Mouse (Mus musculus): Measurements from ENCODE around the gene Tsen54. TPM values are rescaled to one million over a fixed set of nuclear protein-coding genes. Genes with fewer than 3 reads are reported as not detected.

Gene Tsen54
- polyA plus RNA-seq, 1 experiment from 2014 or later: 27.1 TPM

DNA sequence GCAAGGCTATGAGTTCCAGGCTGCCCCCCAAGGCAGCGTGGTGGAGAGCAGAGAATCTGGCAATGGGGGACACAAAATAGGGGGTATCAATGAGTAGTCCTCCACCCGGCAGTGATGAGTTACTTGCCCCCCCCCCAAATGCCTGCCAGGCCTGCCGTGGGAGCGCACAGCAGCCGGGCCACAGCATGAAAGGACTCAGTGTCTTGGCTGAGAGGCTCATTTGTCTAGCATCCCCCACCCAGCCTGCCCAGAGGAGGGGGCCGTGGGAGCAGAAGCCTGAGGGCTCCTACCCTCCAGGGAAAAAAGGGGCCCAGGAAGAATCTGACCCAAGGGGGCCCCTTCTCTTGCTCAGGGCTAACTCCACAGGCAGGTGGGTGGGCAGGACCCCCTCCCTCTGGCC lies 7.2 kb upstream of the Tsen54 start:
- peaks cover 57% of the 10 kb centered on the region for H3K4me1 ChIP-seq

DNA sequence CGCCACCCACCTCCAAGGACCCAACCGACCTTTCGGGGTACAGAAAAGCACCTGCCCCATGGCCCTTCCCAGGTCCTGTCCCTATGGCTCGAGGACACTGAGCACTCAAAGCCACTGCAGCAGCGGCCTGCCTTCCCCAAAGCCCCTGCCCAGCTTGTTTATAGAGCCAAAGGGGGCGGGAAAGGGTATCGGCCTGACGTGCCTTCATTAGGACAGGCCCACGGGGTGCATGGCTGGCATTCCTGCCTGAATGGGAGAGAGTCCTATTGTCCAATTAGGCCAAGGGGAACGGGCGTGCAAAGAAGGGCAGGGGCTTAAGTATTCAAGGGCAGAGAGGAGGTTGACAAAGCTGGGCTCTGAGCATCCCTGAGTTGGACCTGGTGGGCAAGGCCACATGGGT lies 6.6 kb upstream of the Tsen54 start:
- peaks cover 64% of the 10 kb centered on the region for H3K4me1 ChIP-seq
- H3K4me3 ChIP-seq (replicated peaks): no peak overlapping the region

More for the DNA sequence above, 7.2 kb upstream of the Tsen54 start:
- peak overlapping the region; percentile 85; the same call in 1 of the 2 replicates for H3K4me2 ChIP-seq
- no peak overlapping the region for H3K4me3 ChIP-seq (replicated peaks)
- peaks cover 59% of the 10 kb centered on the region for H3K36me3 ChIP-seq (replicated peaks)
- peak overlapping the region; percentile 59 for H3K27ac ChIP-seq
- H3K27me3 ChIP-seq: no peaks in the 10 kb centered on the region
- WGBS: 59% methylated on average over 6 of the region's 6 CpGs
- peak; percentile 50 for ATAC-seq (ENCODE audit: low FRiP score)
- no peaks in the 10 kb centered on the region for H3K9me3 ChIP-seq
- H3K9ac ChIP-seq: 0 out of 2 replicates have a peak overlapping the region, but pooled peaks have one; percentile 13

DNA sequence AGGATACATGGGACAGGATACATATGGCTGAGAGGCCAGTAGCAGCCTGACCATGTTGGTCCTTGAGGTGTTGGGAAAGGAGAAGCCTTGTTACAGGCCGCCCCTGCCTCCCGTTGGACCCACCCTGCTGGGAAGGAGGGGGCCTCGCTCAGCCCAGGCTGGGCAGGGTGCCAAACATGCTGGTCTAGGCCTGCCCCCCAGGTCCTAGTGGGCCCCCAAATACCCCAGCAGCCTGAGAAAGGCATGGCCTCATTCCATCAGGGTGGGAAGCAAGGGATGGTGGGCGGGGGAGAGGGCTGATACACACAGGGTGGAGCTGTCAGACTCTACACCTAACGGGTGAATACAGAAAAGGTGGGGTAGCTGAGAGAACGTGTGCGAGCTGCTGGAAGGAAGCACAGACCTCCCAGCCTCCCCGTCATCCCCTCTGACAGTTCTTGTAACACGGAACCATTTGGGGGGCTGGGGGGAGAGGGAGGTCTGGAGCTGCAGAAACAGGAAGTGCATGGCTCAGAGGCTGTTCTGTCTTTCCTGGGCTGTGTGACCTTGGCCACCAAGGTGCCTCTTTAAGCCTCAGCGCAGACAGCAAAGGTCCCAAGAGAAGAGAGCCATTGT lies 5.7 kb upstream of the Tsen54 start:
- Histone ChIP-seq H3K9me3 (no peaks in the 10 kb centered on the region), H3K36me3 (replicated peaks) (peaks cover 44% of the 10 kb centered on the region), H3K4me1 (peaks cover 66% of the 10 kb centered on the region), H3K4me3 (replicated peaks) (no peak overlapping the region; the same call in 1 of the 2 replicates), H3K27me3 (no peaks in the 10 kb centered on the region), H3K9ac (peak overlapping the region; percentile 33), H3K27ac (peak overlapping the region; percentile 59), H3K4me2 (peak overlapping the region; percentile 85)
- WGBS: 51% methylated on average over 10 of the region's 10 CpGs
- no peak for ATAC-seq (ENCODE audit: low FRiP score)

More for the DNA sequence above, 6.6 kb upstream of the Tsen54 start:
- Histone ChIP-seq H3K27ac (peak overlapping the region; percentile 59), H3K4me2 (peak overlapping the region; percentile 85), H3K9me3 (no peaks in the 10 kb centered on the region), H3K9ac (0 out of 2 replicates have a peak overlapping the region, but pooled peaks have one; percentile 13), H3K36me3 (replicated peaks) (peaks cover 53% of the 10 kb centered on the region), H3K27me3 (no peaks in the 10 kb centered on the region)
- ATAC-seq (ENCODE audit: low FRiP score): no peak
- 44% methylated on average over 11 of the region's 11 CpGs for WGBS

DNA sequence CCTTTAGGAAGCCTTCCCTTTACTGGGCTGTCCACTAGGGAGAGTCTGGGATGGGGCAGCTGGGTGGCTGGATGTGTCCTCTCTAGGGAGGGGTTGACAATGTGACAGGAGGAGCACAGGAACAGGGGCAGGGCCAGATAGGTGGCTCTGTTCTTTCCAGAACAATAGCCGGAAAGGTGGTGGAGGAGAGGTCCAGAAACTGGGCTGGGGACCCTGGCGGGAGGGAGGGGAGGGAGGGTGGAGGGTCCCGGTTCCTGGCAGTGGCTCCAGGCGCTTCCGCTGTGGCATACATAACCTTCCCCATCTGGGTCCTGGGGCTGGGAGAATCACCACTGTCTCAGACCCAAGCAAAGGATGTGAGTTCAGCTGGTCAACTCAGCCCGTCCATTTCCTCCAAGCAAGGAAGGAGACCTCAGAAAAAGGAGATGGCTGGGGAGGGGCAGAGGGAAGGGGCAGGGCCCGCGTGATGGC lies 5.2 kb upstream of the Tsen54 start:
- 69% methylated on average over 8 of the region's 8 CpGs for WGBS
- no peaks in the 10 kb centered on the region for H3K9me3 ChIP-seq
- H3K9ac ChIP-seq: peak overlapping the region; percentile 33; the same call in 1 of the 2 replicates
- peak overlapping the region; percentile 85 for H3K4me2 ChIP-seq
- peak overlapping the region; percentile 59 for H3K27ac ChIP-seq
- H3K27me3 ChIP-seq: no peaks in the 10 kb centered on the region
- no peak for ATAC-seq (ENCODE audit: low FRiP score)
- H3K4me3 ChIP-seq (replicated peaks): no peak overlapping the region
- H3K4me1 ChIP-seq: peaks cover 69% of the 10 kb centered on the region
- peaks cover 41% of the 10 kb centered on the region for H3K36me3 ChIP-seq (replicated peaks)

DNA sequence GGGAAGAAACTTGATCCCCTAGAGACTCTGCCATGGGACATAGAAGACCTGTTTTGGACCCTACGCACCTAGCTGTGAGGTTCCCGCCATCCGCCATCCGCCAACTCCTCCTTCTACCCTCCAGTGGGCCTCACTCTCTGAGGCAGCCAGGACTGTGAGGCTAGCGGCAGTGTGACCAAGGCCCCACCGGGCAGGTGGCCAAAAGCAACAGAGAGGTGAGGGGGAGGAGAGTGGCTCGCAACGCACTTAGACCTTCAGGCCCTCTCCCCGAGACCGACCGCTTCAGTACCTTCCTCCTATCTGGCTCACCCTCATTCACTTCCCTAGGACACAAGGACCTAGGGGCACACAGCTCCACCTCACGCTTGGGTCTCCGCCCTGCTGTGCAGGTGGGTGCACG lies 4.1 kb upstream of the Tsen54 start:
- Histone ChIP-seq H3K36me3 (replicated peaks) (peaks cover 30% of the 10 kb centered on the region), H3K4me1 (peaks cover 75% of the 10 kb centered on the region), H3K9me3 (no peaks in the 10 kb centered on the region), H3K4me2 (peak overlapping the region; percentile 85), H3K27ac (no peak overlapping the region), H3K9ac (no peak overlapping the region; the same call in 1 of the 2 replicates), H3K4me3 (replicated peaks) (peak overlapping the region; percentile 1; the same call in 1 of the 2 replicates), H3K27me3 (no peaks in the 10 kb centered on the region)
- no peak for ATAC-seq (ENCODE audit: low FRiP score)
- 87% methylated on average over 13 of the region's 14 CpGs for WGBS

DNA sequence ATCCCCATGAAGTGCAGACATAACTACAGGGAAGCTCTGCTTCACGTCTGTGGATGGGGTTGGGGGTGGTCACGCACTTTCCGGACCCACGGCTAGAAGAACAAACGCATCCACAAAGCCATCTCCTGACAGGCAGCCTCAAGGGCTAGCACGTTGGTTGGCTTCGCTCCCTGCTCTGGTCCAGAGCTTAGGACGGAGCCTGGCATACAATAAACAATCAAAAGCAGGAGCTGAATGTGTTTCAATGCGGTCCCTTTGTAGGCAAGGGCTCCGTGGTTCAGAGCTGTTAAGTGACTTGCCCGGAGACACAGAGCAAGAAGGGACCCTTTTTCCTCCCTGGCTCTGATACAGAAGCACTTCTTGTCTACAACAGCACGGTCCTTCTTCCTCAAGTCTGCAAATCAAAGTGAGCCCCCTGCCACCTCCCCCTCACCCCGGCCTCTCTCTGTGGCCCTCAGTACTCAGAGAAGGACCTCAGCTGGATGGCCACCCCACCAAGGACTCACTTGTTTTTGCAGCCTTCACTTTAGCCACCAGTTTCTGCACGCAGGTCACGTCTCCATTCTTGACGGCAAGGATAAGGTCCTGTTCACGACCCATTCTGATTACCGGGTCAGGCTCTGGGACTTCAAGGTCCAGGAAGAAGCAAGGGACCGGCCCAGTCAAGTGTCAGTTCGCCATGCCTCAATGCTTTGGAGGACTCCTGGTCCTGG lies 3.0 kb upstream of the Tsen54 start:
- no peak overlapping the region for H3K27ac ChIP-seq
- H3K9me3 ChIP-seq: no peaks in the 10 kb centered on the region
- H3K9ac ChIP-seq: peak overlapping the region; percentile 30; the same call in 1 of the 2 replicates
- H3K4me2 ChIP-seq: peak overlapping the region; percentile 85
- H3K27me3 ChIP-seq: no peaks in the 10 kb centered on the region
- WGBS: 87% methylated on average over 20 of the region's 20 CpGs
- H3K36me3 ChIP-seq (replicated peaks): peaks cover 22% of the 10 kb centered on the region
- H3K4me3 ChIP-seq (replicated peaks): peak overlapping the region; percentile 95
- H3K4me1 ChIP-seq: peaks cover 81% of the 10 kb centered on the region
- no peak for ATAC-seq (ENCODE audit: low FRiP score)

DNA sequence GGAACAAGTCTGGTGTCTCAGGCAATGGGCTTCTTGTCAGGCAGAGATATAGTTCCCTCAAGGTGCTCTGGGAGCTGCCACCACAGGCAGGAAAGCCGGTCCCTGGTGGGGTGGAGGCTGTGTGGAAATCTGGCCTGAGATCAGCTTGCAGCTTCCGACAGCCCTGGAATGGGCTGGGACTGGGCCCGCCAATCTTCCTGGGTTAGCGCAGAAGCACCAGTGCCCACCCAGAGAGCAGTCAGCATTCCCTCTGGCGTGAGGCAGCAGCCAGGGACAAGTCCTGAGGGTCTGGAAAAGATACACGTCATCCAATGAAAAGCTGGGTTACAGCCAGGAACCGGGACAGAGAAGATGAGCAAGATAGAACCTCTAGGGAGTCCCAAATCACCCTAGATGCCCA lies 2.4 kb upstream of the Tsen54 start:
- H3K27ac ChIP-seq: no peak overlapping the region
- peak overlapping the region; percentile 95 for H3K4me3 ChIP-seq (replicated peaks)
- peaks cover 23% of the 10 kb centered on the region for H3K36me3 ChIP-seq (replicated peaks)
- H3K9ac ChIP-seq: peak overlapping the region; percentile 90
- H3K9me3 ChIP-seq: no peaks in the 10 kb centered on the region
- peak overlapping the region; percentile 85 for H3K4me2 ChIP-seq
- peaks cover 78% of the 10 kb centered on the region for H3K4me1 ChIP-seq
- ATAC-seq (ENCODE audit: low FRiP score): no peak
- no peaks in the 10 kb centered on the region for H3K27me3 ChIP-seq
- 52% methylated on average over 7 of the region's 7 CpGs for WGBS

DNA sequence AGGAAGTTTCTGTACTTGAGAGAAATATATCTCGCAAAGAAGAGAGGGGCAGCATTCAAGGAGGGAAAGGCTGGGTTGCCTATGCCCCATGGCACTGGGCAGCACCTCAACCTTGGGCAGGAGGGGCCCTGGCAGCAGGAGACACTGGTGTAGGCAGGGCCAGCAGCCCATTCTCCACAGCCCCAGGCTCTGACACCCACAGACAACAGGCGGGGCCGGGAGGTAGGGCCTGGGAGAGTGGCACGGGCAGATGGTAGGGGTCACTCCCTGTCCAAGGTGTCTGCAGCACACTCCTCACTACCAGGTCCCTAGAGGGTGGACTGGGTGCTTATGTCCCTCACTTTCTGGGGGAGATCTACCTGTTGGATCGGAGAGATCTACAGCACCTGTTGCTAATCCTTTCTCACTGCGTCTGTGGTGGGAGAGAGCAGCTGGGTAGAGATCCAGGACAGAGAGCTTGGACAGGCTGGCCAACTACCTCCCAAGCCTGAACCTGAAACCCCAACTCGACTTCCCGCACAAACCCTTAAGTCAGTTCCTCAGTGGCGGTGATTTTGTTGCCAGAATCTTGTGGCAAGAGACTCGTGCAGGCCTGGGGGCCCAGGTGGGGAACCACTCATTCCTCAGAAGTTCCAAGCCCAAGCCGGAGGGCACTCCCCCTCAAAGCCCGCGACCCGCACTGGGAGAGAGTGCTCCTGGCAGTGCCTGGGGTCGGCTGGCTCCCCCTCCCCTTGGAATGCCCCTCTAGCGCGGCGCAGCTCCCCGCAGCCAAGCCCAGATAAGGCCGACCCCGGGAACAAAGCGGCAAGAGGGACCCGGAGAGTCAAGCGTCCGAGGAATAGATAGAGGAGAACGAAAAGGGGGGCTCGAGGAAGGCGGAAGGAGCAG lies 1.7 kb upstream of the Tsen54 start:
- peaks cover 27% of the 10 kb centered on the region for H3K36me3 ChIP-seq (replicated peaks)
- peaks cover 71% of the 10 kb centered on the region for H3K4me1 ChIP-seq

DNA sequence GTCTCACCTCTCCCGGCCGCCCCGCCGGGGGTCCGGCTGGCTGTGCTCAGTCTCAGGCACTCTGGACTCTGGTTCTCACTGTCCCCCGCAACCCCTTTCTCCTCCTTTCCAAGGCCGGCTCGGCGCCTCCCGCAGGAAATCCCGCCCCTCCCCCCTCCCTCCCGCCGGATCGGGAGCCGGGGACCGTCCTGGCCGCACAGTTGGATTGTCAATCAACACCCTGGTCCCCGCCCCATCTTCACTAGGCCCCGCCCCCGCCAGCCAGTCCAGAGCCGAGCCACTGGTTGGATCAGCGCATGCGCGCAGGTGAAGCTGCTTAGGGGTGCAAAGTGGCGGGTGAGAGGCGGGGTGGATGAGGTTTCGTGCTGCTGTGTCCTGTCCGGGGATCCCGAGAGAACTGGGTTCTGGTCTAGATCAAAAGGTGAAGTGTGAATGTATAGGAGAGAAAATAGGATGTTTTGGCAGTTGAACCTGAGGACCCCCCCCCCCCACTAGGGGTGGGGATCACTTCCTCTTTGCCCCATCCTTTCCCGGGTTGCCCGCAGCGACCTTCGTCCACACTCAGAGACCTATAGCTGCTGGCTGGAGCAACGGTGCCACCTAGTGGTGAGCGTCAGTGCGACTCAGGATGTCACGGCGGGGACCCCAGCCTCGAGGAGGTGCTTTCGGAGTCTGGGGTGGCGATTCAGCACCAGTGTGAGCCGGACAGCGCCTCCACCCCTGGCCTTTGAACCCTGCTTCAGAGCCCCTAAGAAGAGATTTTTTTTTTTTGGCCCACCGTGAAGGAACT lies 822 bp upstream of the Tsen54 start, which contains the start of gene Caskin2:
Gene Caskin2 (minus strand): TSS at position 133 of the 790 bp plus-strand sequence.
- peak within 1 kb of the TSS; percentile 83 for H3K27ac ChIP-seq
- under 1% methylated on average over 42 of the region's 44 CpGs for WGBS

More for the DNA sequence above, 1.7 kb upstream of the Tsen54 start:
- ATAC-seq (ENCODE audit: low FRiP score): peak; percentile 18
- Histone ChIP-seq H3K27me3 (no peaks in the 10 kb centered on the region), H3K9ac (peak overlapping the region; percentile 90), H3K27ac (peak overlapping the region; percentile 73), H3K4me3 (replicated peaks) (peak overlapping the region; percentile 95), H3K9me3 (no peaks in the 10 kb centered on the region), H3K4me2 (peak overlapping the region; percentile 85)
- 4% methylated on average over 27 of the region's 28 CpGs for WGBS

DNA sequence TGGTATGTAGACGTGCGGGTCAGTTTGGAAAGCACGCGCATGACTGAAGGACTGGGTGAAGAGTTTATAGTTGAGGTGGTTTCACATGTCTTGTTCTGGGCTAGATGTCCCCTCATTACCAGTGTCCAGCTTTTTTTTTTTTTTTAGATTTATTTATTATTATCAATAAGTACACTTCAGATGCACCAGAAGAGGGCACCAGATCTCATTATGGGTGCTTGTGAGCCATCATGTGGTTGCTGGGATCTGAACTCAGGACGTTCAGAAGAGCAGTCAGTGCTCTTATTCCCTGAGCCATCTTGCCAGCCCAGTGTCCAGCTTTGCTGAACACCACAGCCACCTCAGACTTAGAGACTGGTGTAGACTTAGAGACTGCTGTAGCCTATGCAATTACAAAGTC lies 2.8 kb downstream of the Tsen54 start:
- Histone ChIP-seq H3K27ac (no peak overlapping the region), H3K4me1 (peaks cover 26% of the 10 kb centered on the region), H3K4me2 (no peak overlapping the region), H3K4me3 (replicated peaks) (no peak overlapping the region), H3K9me3 (no peaks in the 10 kb centered on the region), H3K9ac (no peak overlapping the region), H3K36me3 (replicated peaks) (peaks cover 39% of the 10 kb centered on the region), H3K27me3 (0 out of 2 replicates have a peak, but pooled peaks cover 1% of the 10 kb centered on the region)
- 85% methylated on average over 5 of the region's 5 CpGs for WGBS
- no peak for ATAC-seq (ENCODE audit: low FRiP score)

More for the DNA sequence above, 822 bp upstream of the Tsen54 start, which contains the start of gene Caskin2:
- peak within 1 kb of the TSS; percentile 90 for H3K9ac ChIP-seq
- H3K4me2 ChIP-seq: peak within 1 kb of the TSS; percentile 85
- peak; percentile 91 for ATAC-seq (ENCODE audit: low FRiP score)
- peaks cover 62% of the 10 kb centered on the region for H3K4me1 ChIP-seq
- H3K4me3 ChIP-seq (replicated peaks): peak within 1 kb of the TSS; percentile 95
- peaks cover 30% of the 10 kb centered on the region for H3K36me3 ChIP-seq (replicated peaks)
- no peaks in the 10 kb centered on the region for H3K9me3 ChIP-seq
- H3K27me3 ChIP-seq: no peaks in the 10 kb centered on the region

All from forebrain, embryonic 12.5 days (tissue).